In genomic region chr2:33033281-33033680, GRCm38 (mm10) we compare ENCODE assay signal across 11 mouse cellular contexts. TPM values are rescaled to one million over a fixed set of nuclear protein-coding genes. Genes with fewer than 3 reads are reported as not detected.
A peak's percentile ranks its signal among the peaks of the same experiment; 100 is the strongest.
DNase-seq lines count a peak whose midpoint lies in the region; TF ChIP-seq lines count a peak whose summit lies in the region.
"Had no signal": no experiment of that assay in that cellular context is flagged by ENCODE, and none has a peak within 500 bp of the region (broad histone marks: within the 10 kb centered on the region; RNA-seq: fewer than 3 reads in every experiment).

No protein-coding gene starts in this region.

- no peak overlapping the region for H3K27ac ChIP-seq in kidney, adult 2 months (ENCODE audit: insufficient read depth, low read depth, low read length)
- H3K27ac ChIP-seq: hindbrain, embryonic 14.5 days; liver, embryonic 13.5 days had no signal

- no peak overlapping the region for H3K4me3 ChIP-seq in kidney, adult 2 months (ENCODE audit: insufficient read depth, low read depth, low read length)
- H3K4me3 ChIP-seq: erythroblast, embryonic 14.5 days; liver, embryonic 13.5 days had no signal

- no peaks in the 10 kb centered on the region for H3K36me3 ChIP-seq in kidney, adult 2 months (ENCODE audit: control insufficient read depth, insufficient read depth, low read length)
- H3K36me3 ChIP-seq: liver, embryonic 13.5 days had no signal

- TF ChIP-seq POLR2A in kidney, adult 2 months (IDR thresholded peaks at IDR 0.05; ENCODE audit: low read depth, low read length): no peak

- peak; percentile 10 for DNase-seq in kidney, adult 2 months
- DNase-seq in kidney, adult 8-10 months: no peak
- peak; percentile 78 to 80 for DNase-seq in cerebellum, postnatal 14 days
- peak; percentile 73 to 77 for DNase-seq in layer of hippocampus, postnatal 10 days (ENCODE audit: low spot score in 2 of 2)
- peak; percentile 75 for DNase-seq in right cerebral cortex, postnatal 25 days
- no peak for DNase-seq in urinary bladder, postnatal 4 days (ENCODE audit: low spot score in 2 of 2)
- DNase-seq in retina, embryonic 14.5 days (ENCODE audit: low spot score): no peak
- no peak for DNase-seq in thymus, postnatal 14 days
- DNase-seq: liver, embryonic 13.5 days had no signal

- no peaks in the 10 kb centered on the region for H3K4me1 ChIP-seq in kidney, adult 2 months (ENCODE audit: control insufficient read depth, insufficient read depth, low read length)

- 94% methylated on average over 7 of the region's 7 CpGs for WGBS in kidney, adult 2 months

- no peaks in the 10 kb centered on the region for H3K27me3 ChIP-seq in kidney, adult 2 months (replicated peaks; ENCODE audit: control insufficient read depth, insufficient read depth, low read length)
- H3K27me3 ChIP-seq: liver, embryonic 13.5 days had no signal

- no peak for TF ChIP-seq CTCF in kidney, adult 2 months (conservative IDR thresholded peaks at IDR 0.05; ENCODE audit: insufficient read depth, insufficient read length, low read depth, low read length)

RNA-seq across cellular contexts. Expression of gene Slc2a8, which starts 51.4 kb away (rescaled TPM):
- polyA plus RNA-seq in kidney, adult 2 months (2012; rRNA removed): 51.1 and 51.9 TPM in 2 replicates
- 10 to 100 TPM; 23.2 to 26.9 TPM for total RNA-seq in layer of hippocampus, postnatal 10 days (2021)

Comparison
In these comparisons a context has a peak if more than half of its experiments do, and no peak if none do; other contexts are left out.
1. DNase-seq: peak in kidney, adult 2 months (single experiment), cerebellum, postnatal 14 days (2 of 2), layer of hippocampus, postnatal 10 days (2 of 2) and right cerebral cortex, postnatal 25 days (single experiment); none in kidney, adult 8-10 months (0 of 2), urinary bladder, postnatal 4 days (0 of 2), retina, embryonic 14.5 days (single experiment) and thymus, postnatal 14 days (single experiment).